In the genomic region with DNA sequence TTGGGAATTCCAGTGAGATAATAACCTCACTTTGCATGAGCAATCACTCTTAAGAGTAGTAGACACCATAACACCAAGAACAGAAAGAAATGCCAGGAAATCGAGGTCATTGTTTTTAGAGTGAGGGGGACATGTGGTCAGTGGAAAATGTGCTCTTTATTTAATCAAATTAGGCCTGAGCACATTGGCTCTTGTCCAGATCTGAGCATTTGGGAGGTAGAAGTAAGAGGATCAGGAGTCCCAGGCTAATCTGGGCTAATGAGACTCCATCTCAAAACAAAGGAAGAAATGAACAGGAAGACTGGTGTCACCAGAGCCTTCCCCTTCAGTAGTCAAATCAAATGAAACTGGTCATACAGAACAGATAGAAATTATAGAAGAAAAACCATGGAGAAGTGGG, we compare ENCODE assay signal across 21 mouse cellular contexts. TPM values are rescaled to one million over a fixed set of nuclear protein-coding genes. Genes with fewer than 3 reads are reported as not detected.
"Had no signal": no experiment of that assay in that cellular context is flagged by ENCODE, and none has a peak within 500 bp of the region (broad histone marks: within the 10 kb centered on the region; RNA-seq: fewer than 3 reads in every experiment).

No protein-coding gene starts in this region.

- H3K4me3 ChIP-seq: liver, embryonic 12.5 days; lung, embryonic 15.5 days; midbrain, embryonic 10.5 days; midbrain, embryonic 12.5 days; myocyte; neural tube, embryonic 13.5 days; neural tube, embryonic 15.5 days; stomach, embryonic 15.5 days had no signal

- H3K27ac ChIP-seq: liver, embryonic 12.5 days; liver, embryonic 14.5 days; lung, embryonic 15.5 days; midbrain, embryonic 10.5 days; midbrain, embryonic 12.5 days; neural tube, embryonic 13.5 days; neural tube, embryonic 15.5 days; stomach, embryonic 15.5 days had no signal

- H3K9me3 ChIP-seq: liver, embryonic 12.5 days; lung, embryonic 15.5 days; midbrain, embryonic 10.5 days; midbrain, embryonic 12.5 days; neural tube, embryonic 13.5 days; neural tube, embryonic 15.5 days; stomach, embryonic 15.5 days had no signal

- H3K4me2 ChIP-seq: liver, embryonic 12.5 days; lung, embryonic 15.5 days; midbrain, embryonic 12.5 days; neural tube, embryonic 13.5 days; neural tube, embryonic 15.5 days; stomach, embryonic 15.5 days had no signal

- H3K36me3 ChIP-seq: liver, embryonic 12.5 days; lung, embryonic 15.5 days; midbrain, embryonic 10.5 days; midbrain, embryonic 12.5 days; neural tube, embryonic 13.5 days; neural tube, embryonic 15.5 days; stomach, embryonic 15.5 days had no signal

- ATAC-seq: liver, embryonic 12.5 days; lung, postnatal 0 days; midbrain, embryonic 16.5 days had no signal

- H3K27me3 ChIP-seq: liver, embryonic 12.5 days; lung, embryonic 15.5 days; neural tube, embryonic 15.5 days; stomach, embryonic 15.5 days had no signal

- H3K4me1 ChIP-seq: liver, embryonic 12.5 days; lung, embryonic 15.5 days; midbrain, embryonic 10.5 days; midbrain, embryonic 12.5 days; neural tube, embryonic 13.5 days; neural tube, embryonic 15.5 days; stomach, embryonic 15.5 days had no signal

- DNase-seq: lung, adult 18-20 months; lung, postnatal 14 days; lung, postnatal 4 days; midbrain, embryonic 14.5 days; right cerebral cortex, postnatal 14 days; thymus, adult 18-20 months; thymus, postnatal 14 days; thymus, postnatal 36 days had no signal

- H3K9ac ChIP-seq: liver, embryonic 12.5 days; liver, embryonic 14.5 days; lung, embryonic 15.5 days; midbrain, embryonic 12.5 days; neural tube, embryonic 13.5 days; neural tube, embryonic 15.5 days; stomach, embryonic 15.5 days had no signal

RNA-seq across cellular contexts. Expression of a gene that starts 31.3 kb away (rescaled TPM):
- total RNA-seq: megakaryocyte, adult 5-6 weeks; megakaryocyte-erythroid progenitor cell, adult 5-6 weeks had no signal

RNA-seq across cellular contexts. Expression of a gene that starts 42.1 kb away (rescaled TPM):
- polyA plus RNA-seq: myocyte had no signal
